Mouse (Mus musculus) spleen, adult 2 months (tissue): ENCODE measurements around the gene Slc30a1.

Source experiments
- CTCF ChIP-seq: fragments of 200-500 bp; IDR thresholded peaks from 2 replicates; pipeline ENCODE4 v1.5.1; 2011; ENCODE audit warnings: mild to moderate bottlenecking, inconsistent platforms; ENCODE audit not compliant: insufficient read depth, insufficient read length, insufficient replicate concordance; ENCODE audit errors: extremely low read depth
- POLR2A ChIP-seq: fragments of 200-500 bp; IDR thresholded peaks from 2 replicates; pipeline ENCODE4 v1.6.1; 2011; ENCODE audit warnings: low read depth, low read length, inconsistent platforms

GRCm38 (mm10) chr1:191956261-191956660 lies 49.7 kb downstream of the Slc30a1 start:
- no peak for TF ChIP-seq CTCF
- no peak for TF ChIP-seq POLR2A
